Mouse (Mus musculus) bone marrow, adult 2 months (tissue): ENCODE data around the gene Tex14.
"Not testable (repeated sequence)": the region's sequence is repeated elsewhere in the genome, so short reads cannot be mapped to it uniquely, and the experiment has no call there.

Source experiments
- CTCF ChIP-seq: fragments of 200-500 bp; IDR thresholded peaks from 2 replicates; pipeline ENCODE4 v1.5.1; 2011; ENCODE audit warnings: low read length, control low read depth; ENCODE audit not compliant: control insufficient read depth, insufficient read depth
- POLR2A ChIP-seq: fragments of 200-500 bp; IDR thresholded peaks from 2 replicates; pipeline ENCODE4 v1.6.1; 2011; ENCODE audit warnings: low read depth, mild to moderate bottlenecking, control low read depth, low read length, borderline replicate concordance; ENCODE audit not compliant: control insufficient read depth

- TF ChIP-seq POLR2A, CTCF: not testable (repeated sequence)
These were observed 59.0 kb downstream of the Tex14 start for GRCm38 (mm10) chr11:87463792-87464430.
